Mouse (Mus musculus): Measurements from ENCODE around the gene Bex1. TPM values are rescaled to one million over a fixed set of nuclear protein-coding genes. Genes with fewer than 3 reads are reported as not detected.
A peak's percentile ranks its signal among the peaks of the same experiment; 100 is the strongest.

Bex1 gene
- polyA plus RNA-seq, 1 experiment, result not detected

DNA sequence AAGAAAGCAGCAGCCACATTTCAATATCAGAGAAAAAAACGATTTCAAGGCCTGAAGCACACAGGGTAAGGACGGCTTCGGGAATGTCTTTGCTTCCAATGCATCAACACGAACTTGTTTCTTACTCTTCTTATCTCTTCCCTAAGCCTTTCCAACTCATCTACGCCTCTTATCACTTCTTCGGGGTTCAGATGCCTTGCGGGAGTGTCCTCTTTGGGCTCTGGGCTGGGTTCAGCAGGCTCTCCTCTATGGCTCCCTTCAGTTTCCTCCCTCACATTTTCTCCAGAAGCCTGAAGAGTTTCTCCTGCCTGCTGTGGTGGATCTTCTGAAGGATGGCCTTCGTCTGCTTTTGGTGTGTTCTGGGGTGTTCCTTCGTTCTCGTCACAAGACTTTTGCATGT, 44.7 kb downstream of the Bex1 start:
- no peaks in the 10 kb centered on the region for H3K27me3 ChIP-seq (ENCODE audit: control insufficient read depth, insufficient read depth, insufficient read length)
- no peak overlapping the region for H3ac ChIP-seq (ENCODE audit: control insufficient read depth, insufficient read length, low read depth)
- peaks cover 9% of the 10 kb centered on the region for H3K79me2 ChIP-seq (ENCODE audit: control insufficient read depth, insufficient read depth)
- peaks cover 11% of the 10 kb centered on the region for H3K79me3 ChIP-seq (ENCODE audit: low read depth)
- no peak for TF ChIP-seq FOSL1 (IDR thresholded peaks at IDR 0.05; ENCODE audit: insufficient read depth, low read length, poor library complexity, severe bottlenecking)
- no peak for TF ChIP-seq CEBPB (IDR thresholded peaks at IDR 0.05; ENCODE audit: low read depth)
- no peak for TF ChIP-seq MYOG (IDR thresholded peaks at IDR 0.05; ENCODE audit: control insufficient read depth, extremely low read depth, insufficient read length)
- TF ChIP-seq CTCF (IDR thresholded peaks at IDR 0.05; ENCODE audit: control insufficient read depth, insufficient read depth, insufficient read length), result no peak
- TF ChIP-seq USF1 (IDR thresholded peaks at IDR 0.05; ENCODE audit: low read depth), result no peak
- no peak for TF ChIP-seq MAX (IDR thresholded peaks at IDR 0.05)
- no peak for TF ChIP-seq MYOD1 (IDR thresholded peaks at IDR 0.05; ENCODE audit: control insufficient read depth, insufficient read length, low read depth)
- peaks cover 12% of the 10 kb centered on the region for H3K36me3 ChIP-seq (ENCODE audit: control insufficient read depth, insufficient read depth)
- peak overlapping the region; percentile 6 for H3K4me3 ChIP-seq (ENCODE audit: insufficient read depth, poor library complexity, severe bottlenecking)

Small RNAs within 50 kb of the gene (microRNA-seq; reads per million reads assigned to microRNA genes)
- not detected for gene Mir6383 (ENCODE audit: borderline microRNAs expressed)

Other genes starting within 250 kb of the Bex1 start
- gene Arxes2, start 221.7 kb downstream of the Bex1 start, polyA plus RNA-seq (2012; fragmentation: generic; extraction: Trizol), result 0.18 TPM
- gene Arxes1, start 182.1 kb downstream of the Bex1 start, polyA plus RNA-seq (2012; fragmentation: generic; extraction: Trizol), result not detected
- 15.1 TPM for gene Bex2, start 147.3 kb downstream of the Bex1 start, polyA plus RNA-seq (2012; fragmentation: generic; extraction: Trizol)
- 21.8 TPM for gene Nxf3, start 130.3 kb downstream of the Bex1 start, polyA plus RNA-seq (2012; fragmentation: generic; extraction: Trizol)
- not detected for gene Bex4, start 76.5 kb downstream of the Bex1 start, polyA plus RNA-seq (2012; fragmentation: generic; extraction: Trizol)
- 58.1 TPM for gene Tceal8, start 43.2 kb downstream of the Bex1 start, polyA plus RNA-seq (2012; fragmentation: generic; extraction: Trizol)
- gene Tceal5, start 11.6 kb downstream of the Bex1 start, polyA plus RNA-seq (2012; fragmentation: generic; extraction: Trizol), result 0.05 TPM
- gene Tceal7, start 734 bp downstream of the Bex1 start, polyA plus RNA-seq (2012; fragmentation: generic; extraction: Trizol), result not detected
- 93.5 TPM for gene Tceal9, start 29.6 kb upstream of the Bex1 start, polyA plus RNA-seq (2012; fragmentation: generic; extraction: Trizol)
- gene Bex3, start 54.7 kb upstream of the Bex1 start, polyA plus RNA-seq (2012; fragmentation: generic; extraction: Trizol), result 242 TPM

Data from C2C12 (cell line).